Mouse (Mus musculus) liver, postnatal 0 days (tissue): ENCODE measurements at regions not wholly inside any gene's neighbourhood (a gene's known extent, or its start where the extent isn't known, plus 50 kb on each side); places are given as distances from the start of the nearest gene placed in this dataset.

Source experiments
- CTCF ChIP-seq: sonication (generic); IDR thresholded peaks from 2 replicates; pipeline ENCODE4 v1.5.1; 2016; ENCODE audit warnings: antibody characterized with exemption, low read depth
- EP300 ChIP-seq: IDR thresholded peaks from 2 replicates; pipeline ENCODE4 v1.6.1; 2016; ENCODE audit warnings: antibody characterized with exemption, low read depth, mild to moderate bottlenecking

- TF ChIP-seq CTCF (no peak), EP300 (no peak)
Measured at GRCm38 (mm10) chr15:61588956-61589355, 666.1 kb upstream of the A1bg start.
